Mouse (Mus musculus) adrenal gland, adult (tissue): ENCODE measurements around the gene Slpi.
"Not testable (repeated sequence)": the region's sequence is repeated elsewhere in the genome, so short reads cannot be mapped to it uniquely, and the experiment has no call there.

Experiments
- DNase-seq, 2 experiments: peaks; one replicate each; pipeline ENCODE4 v3.0.0; 2022 to 2023; ENCODE audit warnings: low spot score in 1 of 2; ENCODE audit not compliant: inconsistent age in 2 of 2

Gene Slpi

GRCm38 (mm10) chr2:164382971-164383370 is 5.9 kb downstream of the Slpi start:
- peak in 1 of 2 experiments; percentile 77 for DNase-seq

DNA sequence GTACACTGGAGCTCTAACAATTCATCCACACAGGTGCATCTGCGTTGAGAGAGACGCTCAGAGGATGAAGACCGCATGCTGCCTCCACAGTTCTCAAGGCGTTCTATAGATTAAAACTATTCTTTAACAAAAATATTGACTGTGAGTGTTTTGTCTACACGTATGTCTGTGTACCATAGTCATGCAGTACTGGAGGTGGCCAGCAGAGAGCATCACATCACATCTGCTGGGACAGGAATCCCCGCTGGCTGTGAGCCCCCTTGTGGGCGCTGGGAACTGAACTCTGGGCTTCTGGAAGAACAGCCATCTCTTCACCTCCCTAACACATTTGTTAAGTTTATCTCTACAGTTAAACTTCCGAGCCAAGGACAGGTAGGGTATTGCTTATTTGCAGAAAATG is 7.2 kb downstream of the Slpi start:
- no peak for DNase-seq

- no peak for DNase-seq
These were observed 11.1 kb downstream of the Slpi start for GRCm38 (mm10) chr2:164377478-164378426.

GRCm38 (mm10) chr2:164373187-164373586 is 15.7 kb downstream of the Slpi start:
- DNase-seq, result peak in 1 of 2 experiments; percentile 47

DNA sequence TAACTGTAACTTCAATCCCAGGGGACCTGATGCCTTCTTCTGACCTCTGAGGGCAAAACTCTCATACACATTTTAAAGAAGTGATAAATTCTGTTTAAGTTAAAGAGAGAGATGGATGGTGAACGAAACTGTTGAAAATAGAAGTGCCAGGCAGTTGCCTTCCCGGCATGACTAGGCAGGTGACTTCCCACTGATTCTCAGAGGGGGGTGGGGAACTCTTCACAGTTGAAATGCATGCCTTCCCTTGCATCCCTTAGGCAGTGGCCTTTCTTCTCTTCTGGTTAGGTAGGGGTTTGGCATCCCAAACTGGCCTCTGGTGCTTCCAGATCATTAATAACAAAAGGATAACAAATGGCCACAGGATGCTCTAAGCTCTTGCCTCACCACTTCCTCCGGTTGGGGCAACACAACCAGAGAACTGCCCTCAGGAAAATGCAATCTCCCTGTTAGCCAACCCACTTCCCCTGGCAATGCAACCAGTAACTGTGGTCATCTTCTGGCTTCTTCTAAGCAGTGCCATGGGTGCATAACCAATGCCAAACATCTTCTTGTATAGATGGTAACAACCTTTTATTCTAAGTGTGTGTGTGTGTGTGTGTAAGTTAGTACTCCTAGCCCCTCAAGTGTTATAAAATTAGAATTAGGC is 16.4 kb downstream of the Slpi start:
- DNase-seq, result no peak

DNA sequence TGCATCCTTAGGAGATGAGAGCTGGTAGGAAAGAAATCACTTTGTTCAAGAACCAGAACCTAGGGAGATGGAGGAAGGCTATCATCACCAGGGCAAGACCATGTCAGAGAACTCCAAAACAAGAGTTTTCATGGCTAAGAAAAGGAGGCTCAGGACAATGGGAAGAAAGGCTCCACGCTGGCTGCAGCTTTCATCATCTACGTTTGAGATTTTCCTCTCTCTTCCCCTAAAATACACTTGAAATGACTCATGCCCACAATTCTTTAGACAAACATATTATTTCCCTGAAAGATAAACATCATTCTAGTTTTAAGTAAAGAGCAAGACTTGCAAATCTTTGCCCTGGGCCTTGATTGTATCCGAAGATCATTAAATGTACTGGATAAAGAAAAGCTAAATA is 17.5 kb downstream of the Slpi start:
- no peak for DNase-seq

GRCm38 (mm10) chr2:164368620-164369105 is 20.2 kb downstream of the Slpi start:
- DNase-seq, result no peak

DNA sequence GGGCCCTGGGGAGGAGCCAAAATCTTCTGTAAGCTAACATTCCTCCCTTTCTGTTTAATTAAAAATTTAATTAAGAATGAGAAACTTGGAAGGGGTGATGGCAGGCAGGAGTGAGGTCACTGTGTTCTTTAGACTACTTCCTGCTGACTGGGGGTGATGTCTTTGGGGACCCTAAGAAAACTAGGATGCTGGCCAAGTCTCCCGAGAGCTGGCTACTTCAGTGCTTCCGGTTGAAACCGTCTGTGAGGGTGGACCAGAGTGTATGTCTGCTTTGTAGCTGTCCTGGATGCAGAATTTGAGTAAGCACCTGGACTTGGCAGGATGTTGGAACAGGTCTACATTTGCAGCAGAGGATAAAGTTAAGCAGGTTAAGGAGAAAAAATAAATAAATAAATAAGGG is 21.9 kb downstream of the Slpi start:
- DNase-seq, result no peak

- no peak for DNase-seq
These were observed 27.8 kb downstream of the Slpi start for GRCm38 (mm10) chr2:164360974-164361657.

- no peak for DNase-seq
These were observed 29.2 kb downstream of the Slpi start for GRCm38 (mm10) chr2:164359668-164360067.

GRCm38 (mm10) chr2:164359031-164359430 is 29.9 kb downstream of the Slpi start:
- no peak for DNase-seq

- DNase-seq, result no peak
These were observed 30.5 kb downstream of the Slpi start for GRCm38 (mm10) chr2:164358373-164358772.

- DNase-seq, result peak in 1 of 2 experiments; percentile 72
These were observed 32.5 kb downstream of the Slpi start for GRCm38 (mm10) chr2:164356177-164356967.

DNA sequence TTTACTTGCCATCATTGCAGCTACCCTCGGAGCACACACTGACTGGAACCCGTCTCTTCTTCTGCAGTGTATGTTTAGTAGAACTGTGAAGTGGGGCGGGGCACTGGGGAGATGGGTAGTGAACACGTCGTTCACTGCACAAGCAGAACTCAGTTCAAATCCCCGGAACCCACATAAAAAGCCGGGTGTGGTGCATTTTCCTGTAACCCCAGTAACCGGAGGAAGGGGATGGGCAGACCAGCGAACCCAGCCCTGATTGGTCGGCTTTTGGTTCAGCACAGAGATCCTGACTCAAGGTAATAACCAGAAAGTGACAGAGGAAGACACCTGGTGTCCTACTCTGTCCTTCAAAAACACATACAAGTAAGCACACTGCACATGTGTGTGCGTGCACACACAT is 35.5 kb downstream of the Slpi start:
- no peak for DNase-seq

DNA sequence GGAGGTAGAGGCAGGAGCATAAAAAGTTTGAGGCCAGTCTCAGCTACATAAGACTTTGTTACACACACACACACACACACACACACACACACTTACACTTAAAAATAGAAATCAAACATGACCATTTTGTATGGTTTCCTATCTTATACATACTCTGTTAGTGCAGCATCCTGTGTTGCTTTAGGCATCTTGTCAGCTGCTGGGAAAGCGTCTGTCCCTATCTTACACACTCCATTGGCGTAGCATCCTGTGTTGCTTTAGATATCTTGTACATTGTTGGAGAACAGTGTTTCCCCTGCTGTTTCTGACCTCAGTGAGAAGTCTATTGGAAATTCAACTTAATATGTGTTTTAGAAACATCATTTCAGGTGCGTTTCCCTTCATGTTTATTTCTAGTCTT is 36.2 kb downstream of the Slpi start:
- DNase-seq, result no peak

DNA sequence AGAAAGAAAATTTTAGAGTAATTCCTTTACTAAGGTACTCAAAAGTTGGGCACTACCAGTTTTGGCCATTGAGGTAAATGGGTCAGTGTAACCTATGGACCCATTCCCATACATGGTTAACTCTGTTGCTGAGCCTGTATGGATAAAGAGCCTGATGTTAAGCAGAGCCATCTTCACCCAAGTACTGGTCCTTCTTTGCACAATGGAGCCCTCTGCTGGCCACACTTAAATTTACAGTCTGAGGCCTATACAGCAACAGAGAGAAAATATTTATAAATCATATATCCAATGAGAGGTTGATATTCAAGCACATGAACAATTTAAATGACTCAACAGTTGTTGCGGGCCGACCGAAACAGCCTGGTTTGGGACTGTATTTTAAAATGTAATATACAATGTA is 39.9 kb downstream of the Slpi start:
- DNase-seq, result peak in 1 of 2 experiments; percentile 63

DNA sequence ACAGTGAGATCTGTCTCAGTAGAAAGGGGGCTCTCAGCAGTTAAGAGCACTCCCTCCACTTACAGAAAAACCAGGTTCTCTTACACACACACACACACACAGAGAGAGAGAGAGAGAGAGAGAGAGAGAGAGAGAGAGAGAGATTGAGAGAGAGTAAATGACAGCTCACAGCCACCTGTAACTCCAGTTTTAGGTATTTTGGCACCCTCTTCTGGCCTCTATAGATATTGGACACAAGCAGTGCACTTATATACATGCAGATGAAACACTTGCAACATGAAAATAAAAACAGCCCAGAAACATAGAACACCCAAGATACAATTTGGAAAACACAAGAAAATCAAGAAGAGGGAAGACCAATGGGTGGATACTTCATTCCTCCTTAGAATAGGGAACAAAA is 41.2 kb downstream of the Slpi start:
- not testable (repeated sequence) for DNase-seq

DNA sequence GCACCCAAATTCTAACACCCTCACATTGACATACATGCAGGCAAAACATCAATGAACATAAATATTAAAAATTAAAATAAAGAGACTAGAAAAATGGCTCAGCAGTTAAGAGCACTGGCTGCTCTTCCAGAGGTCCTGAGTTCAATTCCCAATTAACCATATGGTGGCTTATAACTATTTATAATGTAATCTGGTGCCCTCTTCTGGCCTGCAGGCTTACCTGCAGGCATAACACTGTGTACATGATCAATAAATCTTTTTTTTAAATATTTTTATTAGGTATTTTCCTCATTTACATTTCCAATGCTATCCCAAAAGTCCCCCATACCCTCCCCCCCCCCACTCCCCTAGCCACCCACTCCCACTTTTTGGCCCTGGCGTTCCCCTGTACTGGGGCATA is 45.2 kb downstream of the Slpi start:
- DNase-seq, result not testable (repeated sequence)

- peak in 1 of 2 experiments; percentile 42 for DNase-seq
These were observed 56.5 kb downstream of the Slpi start, which contains the start of gene Svs5 for GRCm38 (mm10) chr2:164332440-164332839. Gene Svs5 (plus strand): TSS chr2:164332740.

DNA sequence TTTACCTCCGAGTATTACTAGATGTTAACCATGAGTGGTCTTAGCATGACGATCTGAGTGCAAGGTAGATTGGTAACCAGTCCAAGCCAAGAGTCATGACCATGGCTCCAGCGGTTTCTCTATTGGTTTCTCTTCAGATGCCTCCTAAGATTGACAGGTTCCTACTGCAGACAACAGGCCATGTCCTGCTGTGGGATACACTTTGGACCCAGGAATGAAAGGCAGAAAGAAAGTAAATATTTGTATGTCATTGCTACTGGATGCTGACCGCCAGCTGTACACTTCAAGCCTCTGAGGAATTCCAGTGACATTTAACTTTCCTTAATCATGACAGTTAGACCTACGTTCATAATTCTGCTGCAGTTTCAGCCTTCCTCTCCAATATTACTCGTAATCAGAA is 67.9 kb downstream of the Slpi start:
- DNase-seq, result no peak

- DNase-seq, result not testable (repeated sequence)
These were observed 72.4 kb downstream of the Slpi start, which contains the start of gene Svs6 for GRCm38 (mm10) chr2:164316451-164316850. Gene Svs6 (plus strand): TSS chr2:164316751.
